Mouse (Mus musculus) CH12.LX (cell line): ENCODE measurements at regions not wholly inside any gene's neighbourhood (a gene's known extent, or its start where the extent isn't known, plus 50 kb on each side); places are given as distances from the start of the nearest gene placed in this dataset.

Experiments used
- DNase-seq: peaks from one replicate; pipeline ENCODE4 v3.0.0-alpha.2; 2013; ENCODE audit errors: extremely low read depth
- H3K27ac ChIP-seq: 2 replicates; pipeline ENCODE4 v1.5.1; 2012; ENCODE audit warnings: low read depth, mild to moderate bottlenecking, control low read depth, moderate library complexity; ENCODE audit not compliant: insufficient read depth
- H3K27me3 ChIP-seq: replicated peaks from 2 replicates; pipeline ENCODE3; 2012; ENCODE audit warnings: inconsistent platforms
- H3K36me3 ChIP-seq, 2 experiments: replicated peaks in 1 of 2; 2 replicates each; pipeline versions ENCODE3 to v1.6.1; 2012; ENCODE audit warnings: inconsistent platforms in 1 of 2, low read length in 1 of 2, mild to moderate bottlenecking in 1 of 2, mixed read lengths in 1 of 2, moderate library complexity in 1 of 2; ENCODE audit not compliant: control insufficient read depth in 1 of 2, insufficient read depth in 1 of 2
- H3K4me1 ChIP-seq, 2 experiments: 2 replicates each; pipeline ENCODE4 v1.6.1; 2012; ENCODE audit warnings: inconsistent platforms in 1 of 2, moderate library complexity in 1 of 2; ENCODE audit not compliant: insufficient read depth in 2 of 2, control insufficient read depth in 1 of 2
- H3K4me2 ChIP-seq: 2 replicates; pipeline ENCODE4 v1.6.1; 2012; ENCODE audit warnings: low read depth, mild to moderate bottlenecking, control low read depth; ENCODE audit not compliant: poor library complexity, insufficient read depth, severe bottlenecking
- H3K4me3 ChIP-seq, 3 experiments: fragments of 150-350 bp in 1 of 3; sonication (generic) in 1 of 3; replicated peaks in 1 of 3; 2 replicates each; pipeline versions ENCODE3 to v1.5.1; 2011 to 2012; ENCODE audit warnings: low read depth in 2 of 3, low read length in 2 of 3, mild to moderate bottlenecking in 2 of 3, moderate library complexity in 2 of 3, control low read depth in 1 of 3, improper control_type of control experiment in 1 of 3, inconsistent platforms in 1 of 3, mixed read lengths in 1 of 3; ENCODE audit not compliant: poor library complexity in 1 of 3
- H3K79me2 ChIP-seq: replicated peaks from 2 replicates; pipeline ENCODE4 v1.6.1; 2012; ENCODE audit warnings: mild to moderate bottlenecking, moderate library complexity; ENCODE audit not compliant: control insufficient read depth, poor library complexity, insufficient read depth, severe bottlenecking; ENCODE audit errors: extremely low read depth
- H3K9ac ChIP-seq: 2 replicates; pipeline ENCODE4 v1.6.1; 2012; ENCODE audit warnings: low read depth, mild to moderate bottlenecking, control low read depth, moderate library complexity; ENCODE audit not compliant: insufficient read depth
- H3K9me3 ChIP-seq: replicated peaks from 2 replicates; pipeline ENCODE3; 2012; ENCODE audit warnings: low read length, inconsistent platforms, mixed read lengths
- BHLHE40 ChIP-seq: IDR thresholded peaks from 2 replicates; pipeline ENCODE4 v1.6.1; 2011; ENCODE audit warnings: mild to moderate bottlenecking, low read depth, low read length, improper control_type of control experiment
- CHD2 ChIP-seq: IDR thresholded peaks from 2 replicates; pipeline ENCODE4 v1.6.1; 2011; ENCODE audit warnings: low read length, improper control_type of control experiment
- CTCF ChIP-seq, 2 experiments: IDR thresholded peaks in 1 of 2; conservative IDR thresholded peaks in 1 of 2; 2 replicates each; pipeline ENCODE4 v1.5.1; 2011 to 2012; ENCODE audit warnings: low read depth in 2 of 2, low read length in 2 of 2, improper control_type of control experiment in 1 of 2, inconsistent platforms in 1 of 2, mild to moderate bottlenecking in 1 of 2, moderate library complexity in 1 of 2
- E2F4 ChIP-seq: IDR thresholded peaks from 2 replicates; pipeline ENCODE4 v1.6.1; 2011; ENCODE audit warnings: low read depth, low read length, improper control_type of control experiment; ENCODE audit not compliant: insufficient replicate concordance
- JUND ChIP-seq: conservative IDR thresholded peaks from 2 replicates; pipeline ENCODE4 v1.6.1; 2011; ENCODE audit warnings: low read depth, low read length, improper control_type of control experiment
- MEF2A ChIP-seq: IDR thresholded peaks from 2 replicates; pipeline ENCODE4 v1.6.1; 2014; ENCODE audit warnings: low read depth, mild to moderate bottlenecking, inconsistent platforms, low read length, improper control_type of control experiment, borderline replicate concordance
- MXI1 ChIP-seq: IDR thresholded peaks from 2 replicates; pipeline ENCODE4 v1.6.1; 2011; ENCODE audit warnings: mild to moderate bottlenecking, low read depth, low read length, improper control_type of control experiment
- NELFE ChIP-seq: IDR thresholded peaks from 2 replicates; pipeline ENCODE4 v1.6.1; 2011; ENCODE audit warnings: low read depth, low read length, improper control_type of control experiment
- NRF1 ChIP-seq: IDR thresholded peaks from 2 replicates; pipeline ENCODE4 v1.6.1; 2014; ENCODE audit warnings: low read depth, mild to moderate bottlenecking, inconsistent platforms, low read length, improper control_type of control experiment, moderate library complexity
- POLR2A ChIP-seq: IDR thresholded peaks from 2 replicates; pipeline ENCODE4 v1.6.1; 2011; ENCODE audit warnings: low read depth, mild to moderate bottlenecking, improper control_type of control experiment, low read length
- POLR2AphosphoS2 ChIP-seq: IDR thresholded peaks from 2 replicates; pipeline ENCODE4 v1.6.1; 2011; ENCODE audit warnings: low read depth, low read length, improper control_type of control experiment
- RAD21 ChIP-seq: IDR thresholded peaks from 2 replicates; pipeline ENCODE4 v1.6.1; 2011; ENCODE audit warnings: low read depth, mild to moderate bottlenecking, low read length, improper control_type of control experiment, moderate library complexity
- TBP ChIP-seq: conservative IDR thresholded peaks from 2 replicates; pipeline ENCODE4 v1.6.1; 2011; ENCODE audit warnings: low read depth, low read length, improper control_type of control experiment
- UBTF ChIP-seq: IDR thresholded peaks from 2 replicates; pipeline ENCODE4 v1.6.1; 2012; ENCODE audit warnings: low read depth, mild to moderate bottlenecking, inconsistent platforms, low read length, improper control_type of control experiment, moderate library complexity
- USF1 ChIP-seq: IDR thresholded peaks from 2 replicates; pipeline ENCODE4 v1.6.1; 2014; ENCODE audit warnings: low read depth, mild to moderate bottlenecking, inconsistent platforms, low read length, improper control_type of control experiment
- USF2 ChIP-seq: conservative IDR thresholded peaks from 2 replicates; pipeline ENCODE4 v1.6.1; 2011; ENCODE audit warnings: low read depth, low read length, improper control_type of control experiment
- ZKSCAN1 ChIP-seq: IDR thresholded peaks from 2 replicates; pipeline ENCODE4 v1.6.1; 2012; ENCODE audit warnings: low read depth, inconsistent platforms, low read length, improper control_type of control experiment, borderline replicate concordance
- dilution Hi-C: fragments of 300-500 bp; cut with MboI; formaldehyde crosslinking; loops from 2 replicates; pipeline ENCODE4 v1.14.3; 2020; ENCODE audit warnings: low sequenced_read_pairs; ENCODE audit not compliant: extremely low pct_unique_long_range_greater_than_20kb, extremely low pct_ligation_motif_present
- in situ Hi-C: fragments of 300-500 bp; cut with MboI; formaldehyde crosslinking; loops from 3 replicates; pipeline ENCODE4 v1.14.3; 2019; ENCODE audit warnings: low sequenced_read_pairs, low pct_ligation_motif_present, low pct_unique_long_range_greater_than_20kb, mixed read lengths

DNA sequence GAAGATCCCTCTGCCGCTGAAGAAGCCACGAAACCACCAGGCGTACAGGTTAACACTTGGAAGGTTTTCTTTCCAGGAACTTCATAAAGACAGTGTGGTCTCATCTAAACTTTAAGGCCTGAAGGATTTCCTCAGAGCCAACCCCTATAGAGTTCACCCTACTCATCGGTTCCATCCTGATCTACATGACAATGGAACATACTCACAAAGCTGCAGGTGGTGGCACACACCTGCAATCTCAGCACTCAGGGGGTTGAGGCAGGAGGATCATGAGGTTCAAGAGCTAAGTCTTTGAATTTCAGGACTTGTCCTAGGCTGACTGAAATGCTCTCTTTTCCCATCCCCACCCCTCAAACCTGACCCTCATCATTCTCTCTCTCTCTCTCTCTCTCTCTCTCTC, 466.2 kb downstream of the Zfp536 start:
- Histone ChIP-seq H3K9ac (no peak overlapping the region), H3K36me3 (no peaks in the 10 kb centered on the region), H3K9me3 (peaks cover 86% of the 10 kb centered on the region), H3K27me3 (no peaks in the 10 kb centered on the region), H3K4me2 (no peak overlapping the region), H3K27ac (no peak overlapping the region), H3K4me3 (no peak overlapping the region), H3K79me2 (no peaks in the 10 kb centered on the region), H3K4me1 (no peaks in the 10 kb centered on the region)
- in situ Hi-C loops (no loop called here), dilution Hi-C loops (no loop called here)
- DNase-seq: no peak
- TF ChIP-seq MEF2A (no peak), MXI1 (no peak), CTCF (conservative IDR thresholded peaks at IDR 0.05 in 1 of 2, IDR thresholded peaks at IDR 0.05 in 1 of 2; ENCODE audit: low read depth in 2 of 2, low read length in 2 of 2) (no peak), POLR2AphosphoS2 (no peak), RAD21 (no peak)
- TF ChIP-seq, all 38 proteins: peak for 0

DNA sequence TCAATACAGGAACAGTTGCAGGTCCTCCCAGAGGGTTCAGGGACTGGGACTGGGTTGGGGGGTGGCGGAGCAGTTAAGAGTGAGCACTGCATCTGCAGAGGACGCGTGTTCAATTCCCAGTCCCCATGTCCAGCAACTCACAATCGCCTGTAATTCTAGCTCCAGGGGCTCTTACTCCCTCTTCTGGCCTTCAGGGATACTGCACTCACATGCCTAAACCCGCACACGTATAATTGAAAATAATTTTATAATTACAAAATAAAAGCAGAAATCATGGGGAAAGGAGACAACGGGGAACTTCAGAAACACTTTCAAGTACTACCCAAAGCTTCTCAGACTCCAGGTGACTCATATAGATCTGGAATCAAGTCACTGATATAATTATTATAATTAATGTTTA, 448.8 kb downstream of the Zfp536 start:
- Histone ChIP-seq H3K9me3 (peaks cover 86% of the 10 kb centered on the region), H3K9ac (no peak overlapping the region), H3K4me2 (no peak overlapping the region), H3K4me1 (no peaks in the 10 kb centered on the region), H3K4me3 (no peak overlapping the region), H3K27me3 (no peaks in the 10 kb centered on the region), H3K36me3 (no peaks in the 10 kb centered on the region), H3K27ac (no peak overlapping the region), H3K79me2 (no peaks in the 10 kb centered on the region)
- in situ Hi-C loops: no loop called here
- no peak for TF ChIP-seq UBTF
- no peak for TF ChIP-seq NRF1
- TF ChIP-seq ZKSCAN1: no peak
- TF ChIP-seq NELFE: no peak
- TF ChIP-seq POLR2AphosphoS2: no peak
- no peak for TF ChIP-seq MEF2A
- TF ChIP-seq USF2: no peak
- no peak for TF ChIP-seq TBP
- TF ChIP-seq JUND: no peak
- no peak for TF ChIP-seq POLR2A
- no peak for TF ChIP-seq E2F4
- TF ChIP-seq USF1: no peak
- DNase-seq: no peak
- dilution Hi-C loops: no loop called here

- no peak for DNase-seq
- H3K79me2 ChIP-seq: no peaks in the 10 kb centered on the region
- no peak overlapping the region for H3K4me3 ChIP-seq
- H3K9ac ChIP-seq: no peak overlapping the region
- no peak for TF ChIP-seq CHD2
- TF ChIP-seq BHLHE40: no peak
- in situ Hi-C loops (no loop called here), dilution Hi-C loops (no loop called here)
- no peak overlapping the region for H3K27ac ChIP-seq
- peaks cover 90% of the 10 kb centered on the region for H3K9me3 ChIP-seq
- H3K4me1 ChIP-seq: no peaks in the 10 kb centered on the region
- no peak overlapping the region for H3K4me2 ChIP-seq
- no peaks in the 10 kb centered on the region for H3K36me3 ChIP-seq
- H3K27me3 ChIP-seq: no peaks in the 10 kb centered on the region
These were observed 440.0 kb downstream of the Zfp536 start for GRCm38 (mm10) chr7:37333451-37333850.
